Mouse (Mus musculus): ENCODE measurements around the gene Gm45233.

- TF ChIP-seq POLR2A (IDR thresholded peaks at IDR 0.05; ENCODE audit: control insufficient read depth, extremely low read depth, insufficient read depth, low read length, poor library complexity), result no peak
- TF ChIP-seq CTCF (IDR thresholded peaks at IDR 0.05; ENCODE audit: borderline replicate concordance, control insufficient read depth, extremely low read depth, insufficient read depth, low read length, poor library complexity), result no peak
Observed at GRCm38 (mm10) chr7:43442684-43443083, 1.2 kb upstream of the Gm45233 start.
